Mouse (Mus musculus) stomach, embryonic 15.5 days (tissue): Measurements from ENCODE around the gene Crlf1. TPM values are rescaled to one million over a fixed set of nuclear protein-coding genes. Genes with fewer than 3 reads are reported as not detected.

Experiments used
- ATAC-seq: fragments of 200-750 bp; cut with Nextera tagmentation; 2 replicates; pipeline ENCODE4 v1.8.0; 2017; ENCODE audit warnings: low read depth, moderate number of reproducible peaks, moderate TSS enrichment; ENCODE audit not compliant: insufficient read depth, low FRiP score
- H3K27ac ChIP-seq: fragments of 300-500 bp; sonication (generic); 2 replicates; pipeline ENCODE4 v1.5.1; 2015; ENCODE audit warnings: mild to moderate bottlenecking, inconsistent platforms
- H3K27me3 ChIP-seq: fragments of 300-500 bp; sonication (generic); replicated peaks from 2 replicates; pipeline ENCODE4 v1.6.1; 2015; ENCODE audit warnings: inconsistent platforms
- H3K36me3 ChIP-seq: fragments of 300-500 bp; sonication (generic); 2 replicates; pipeline ENCODE4 v1.6.1; 2015; ENCODE audit warnings: inconsistent platforms
- H3K4me1 ChIP-seq: fragments of 300-500 bp; sonication (generic); 2 replicates; pipeline ENCODE4 v1.6.1; 2015; ENCODE audit warnings: inconsistent platforms
- H3K4me2 ChIP-seq: fragments of 300-500 bp; sonication (generic); 2 replicates; pipeline ENCODE4 v1.6.1; 2015; ENCODE audit warnings: mild to moderate bottlenecking, inconsistent platforms
- H3K4me3 ChIP-seq: fragments of 300-500 bp; sonication (generic); replicated peaks from 2 replicates; pipeline ENCODE4 v1.5.1; 2015; ENCODE audit warnings: inconsistent platforms
- H3K9ac ChIP-seq: fragments of 300-500 bp; sonication (generic); 2 replicates; pipeline ENCODE4 v1.6.1; 2015; ENCODE audit warnings: inconsistent platforms
- H3K9me3 ChIP-seq: fragments of 300-500 bp; sonication (generic); 2 replicates; pipeline ENCODE4 v1.6.1; 2016; ENCODE audit warnings: inconsistent platforms
- WGBS: fragments of 180-500 bp; shearing (Covaris S2); methylation state at CpG from one replicate; pipeline ENCODE4 v1.1.7; 2015; 5-methylcytosine and 5-hydroxymethylcytosine counted together
- polyA plus RNA-seq: library from polyadenylated mRNA; unstranded; fragments of >200 nt; fragmentation: Nextera tagmentation; extraction: Ambion mirVana; gene quantifications from 2 replicates; pipeline ENCODE4 v1.2.1, GENCODE M21; 2015

Gene Crlf1
- polyA plus RNA-seq, result 2.9 and 4.1 TPM in 2 replicates

DNA sequence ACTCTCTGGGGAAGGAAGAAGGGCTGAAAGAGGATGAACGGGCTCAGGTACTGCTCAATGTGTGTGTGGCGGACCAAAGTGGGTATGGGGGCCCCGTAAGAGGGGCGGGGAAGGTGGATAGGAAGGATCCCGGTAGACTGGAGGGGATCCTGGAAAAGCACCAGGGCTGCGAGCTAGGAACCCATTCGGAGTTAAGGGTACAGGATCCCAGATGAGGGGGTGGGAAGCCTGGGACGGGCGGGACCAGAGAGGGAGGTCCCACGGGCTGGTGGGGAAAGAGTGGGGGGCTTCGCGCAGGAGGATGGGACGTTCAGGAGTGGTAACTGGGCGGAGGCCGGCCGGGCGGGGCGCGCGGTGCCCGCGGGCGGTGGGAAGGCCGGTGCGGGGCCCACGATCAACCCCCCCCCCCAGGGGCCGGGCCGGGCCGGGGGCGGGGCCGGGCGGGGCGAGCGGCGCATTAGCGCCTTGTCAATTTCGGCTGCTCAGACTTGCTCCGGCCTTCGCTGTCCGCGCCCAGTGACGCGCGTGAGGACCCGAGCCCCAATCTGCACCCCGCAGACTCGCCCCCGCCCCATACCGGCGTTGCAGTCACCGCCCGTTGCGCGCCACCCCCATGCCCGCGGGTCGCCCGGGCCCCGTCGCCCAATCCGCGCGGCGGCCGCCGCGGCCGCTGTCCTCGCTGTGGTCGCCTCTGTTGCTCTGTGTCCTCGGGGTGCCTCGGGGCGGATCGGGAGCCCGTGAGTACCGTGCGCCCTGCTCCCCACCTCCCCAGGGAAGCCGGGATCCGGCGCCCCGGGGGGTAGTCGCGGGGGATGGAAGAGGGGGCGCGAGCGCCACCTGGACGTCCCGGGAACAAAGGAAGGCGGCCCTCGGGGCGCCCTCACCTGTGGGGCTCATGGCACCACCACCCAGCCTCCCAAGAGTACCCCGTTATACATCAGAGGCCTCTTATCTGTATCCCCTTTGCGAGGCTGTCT lies at the start of gene Crlf1:
Gene Crlf1 (plus strand): TSS at position 495 of the 977 bp plus-strand sequence.
- Histone ChIP-seq H3K4me3 (peak within 1 kb of the TSS; percentile 39), H3K9me3 (no peaks in the 10 kb centered on the region), H3K36me3 (no peaks in the 10 kb centered on the region), H3K27ac (no peak within 1 kb of the TSS), H3K9ac (no peak within 1 kb of the TSS), H3K4me2 (peak within 1 kb of the TSS; percentile 82), H3K4me1 (peaks cover 51% of the 10 kb centered on the region), H3K27me3 (peaks cover 98% of the 10 kb centered on the region)
- under 1% methylated on average over 70 of the region's 93 CpGs for WGBS
- no peak for ATAC-seq

DNA sequence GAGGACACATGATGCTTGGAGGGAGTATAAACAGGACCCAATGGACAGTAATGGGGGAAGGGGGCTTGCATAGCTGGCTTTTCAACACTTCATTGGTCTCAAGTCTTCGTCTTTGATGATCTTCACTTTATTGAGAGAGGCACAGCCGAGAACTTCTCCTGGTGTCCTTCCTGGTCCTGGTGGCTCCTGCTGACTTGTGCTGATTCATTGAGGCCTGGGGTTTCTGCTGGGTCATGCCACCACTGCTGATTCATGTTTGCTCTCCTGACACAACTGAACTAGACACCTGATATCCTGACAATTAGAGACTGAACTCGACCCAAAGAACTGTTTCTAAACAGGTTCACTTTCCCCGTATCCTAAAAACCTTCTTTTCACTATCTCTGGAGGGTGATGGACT lies 49.6 kb upstream of the Crlf1 start:
- no peak for ATAC-seq
- Histone ChIP-seq H3K4me2 (no peak overlapping the region), H3K36me3 (no peaks in the 10 kb centered on the region), H3K4me3 (no peak overlapping the region), H3K9me3 (no peaks in the 10 kb centered on the region), H3K4me1 (peaks cover 12% of the 10 kb centered on the region), H3K9ac (no peak overlapping the region), H3K27me3 (no peaks in the 10 kb centered on the region), H3K27ac (no peak overlapping the region)
- 80% methylated on average over 4 of the region's 4 CpGs for WGBS

DNA sequence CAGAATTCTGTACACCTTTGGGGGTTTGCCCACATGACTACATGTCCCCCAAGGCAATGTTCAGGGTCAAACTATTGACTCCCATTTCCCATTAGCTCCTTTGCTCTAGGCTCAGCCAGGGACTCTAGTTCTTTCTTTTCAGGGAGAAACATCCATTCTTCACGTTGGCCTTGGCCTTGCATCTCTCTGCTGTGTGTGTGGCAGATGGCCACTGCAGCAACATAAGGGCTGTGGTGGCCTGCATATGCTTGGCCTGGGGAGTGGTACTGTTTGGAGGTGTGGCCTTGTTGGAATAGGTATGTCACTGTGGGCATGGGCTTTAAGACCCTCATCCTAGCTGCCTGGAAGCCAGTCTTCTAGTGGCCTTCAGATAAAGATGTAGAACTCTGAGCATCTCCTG lies 47.0 kb upstream of the Crlf1 start:
- Histone ChIP-seq H3K36me3 (peaks cover 5% of the 10 kb centered on the region; the same call in 1 of the 2 replicates), H3K27ac (no peak overlapping the region), H3K27me3 (no peaks in the 10 kb centered on the region), H3K4me3 (no peak overlapping the region), H3K9ac (no peak overlapping the region), H3K9me3 (no peaks in the 10 kb centered on the region), H3K4me1 (0 out of 2 replicates have a peak, but pooled peaks cover 4% of the 10 kb centered on the region), H3K4me2 (no peak overlapping the region)
- no peak for ATAC-seq
- WGBS, result 71% methylated on average over 1 of the region's 1 CpGs

DNA sequence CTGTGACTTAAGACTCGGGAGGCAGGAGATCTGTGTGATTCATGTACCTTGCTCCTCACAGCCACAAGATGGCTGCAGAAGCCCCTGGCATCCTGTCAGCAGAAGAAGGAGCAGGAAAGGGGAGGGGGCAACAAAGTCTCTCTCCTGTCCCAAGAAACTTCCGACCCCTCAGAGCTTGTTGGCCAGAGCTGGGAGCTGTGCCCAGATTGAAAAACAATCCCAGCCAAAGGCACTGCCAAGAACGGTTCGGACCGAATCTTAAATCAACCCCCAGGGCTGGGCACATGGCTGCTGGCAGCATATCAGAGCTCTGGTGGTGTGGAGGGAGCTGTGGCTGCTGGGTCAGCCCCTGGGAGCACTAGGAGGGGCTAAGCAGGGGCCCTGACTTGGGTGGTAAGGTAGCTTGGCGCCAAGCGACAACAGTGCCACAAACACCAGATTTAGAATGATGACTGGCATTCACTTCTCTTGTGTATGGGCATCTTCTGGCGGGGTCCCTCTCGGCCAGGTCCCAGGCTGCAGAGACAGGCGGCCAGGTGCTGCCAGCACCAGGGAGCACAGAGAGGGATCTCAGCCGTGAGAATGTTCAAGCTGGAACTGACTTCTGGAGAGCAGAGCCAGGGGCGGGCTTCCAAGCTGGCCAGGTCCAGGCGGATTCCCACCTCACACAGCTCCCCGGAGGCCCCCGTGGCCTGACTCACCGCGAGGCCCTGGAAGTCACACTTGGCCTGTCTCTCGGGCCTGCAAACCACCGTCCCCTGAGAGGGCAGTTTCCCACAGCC lies 45.1 kb upstream of the Crlf1 start:
- Histone ChIP-seq H3K4me3 (no peak overlapping the region), H3K27ac (peak overlapping the region; percentile 54; the same call in 1 of the 2 replicates), H3K4me2 (no peak overlapping the region), H3K27me3 (no peaks in the 10 kb centered on the region), H3K4me1 (0 out of 2 replicates have a peak, but pooled peaks cover 4% of the 10 kb centered on the region), H3K36me3 (peaks cover 19% of the 10 kb centered on the region), H3K9ac (no peak overlapping the region), H3K9me3 (no peaks in the 10 kb centered on the region)
- ATAC-seq, result 0 out of 2 replicates have a peak, but pooled peaks have one; percentile 21
- WGBS, result 59% methylated on average over 19 of the region's 19 CpGs

DNA sequence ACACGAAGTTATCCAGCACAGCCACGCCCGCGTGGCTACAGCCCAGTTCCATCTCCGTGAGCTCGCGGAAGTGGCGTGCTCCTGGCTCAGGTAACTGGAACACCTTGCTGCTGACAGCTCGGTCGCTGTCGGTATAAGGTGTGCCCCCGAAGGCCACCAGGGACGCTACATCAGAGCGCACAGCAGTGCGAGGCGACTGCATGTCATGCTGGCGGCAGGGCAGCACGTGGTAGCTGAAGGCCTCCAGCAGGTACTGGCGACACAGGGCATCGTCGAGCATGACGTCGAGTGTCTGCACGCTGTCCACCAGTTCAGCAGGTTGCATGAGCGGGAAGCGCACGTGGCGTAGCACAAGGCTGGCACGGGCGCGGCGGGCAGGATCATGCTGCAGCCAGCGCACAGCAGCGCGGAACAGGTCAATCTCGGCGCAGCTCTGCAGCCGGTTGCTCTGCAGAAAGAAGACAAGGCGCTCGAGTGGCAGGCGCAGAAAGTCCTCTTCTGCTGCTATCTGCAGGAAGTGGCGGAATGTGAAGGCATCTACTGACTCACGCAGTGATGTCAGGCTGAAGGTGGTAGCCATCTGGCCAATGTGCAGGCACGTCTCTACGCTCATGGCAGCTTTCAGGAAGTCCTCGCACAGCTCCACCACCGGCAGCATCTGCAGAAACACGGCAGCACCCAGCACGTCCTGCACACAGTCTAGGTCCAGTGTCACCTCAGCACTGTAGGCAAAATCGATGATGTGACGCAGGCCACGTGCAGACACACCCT lies 40.6 kb upstream of the Crlf1 start:
- Histone ChIP-seq H3K4me3 (no peak overlapping the region), H3K9me3 (no peaks in the 10 kb centered on the region), H3K9ac (no peak overlapping the region), H3K27ac (no peak overlapping the region), H3K27me3 (no peaks in the 10 kb centered on the region), H3K4me1 (0 out of 2 replicates have a peak, but pooled peaks cover 4% of the 10 kb centered on the region), H3K36me3 (peaks cover 19% of the 10 kb centered on the region), H3K4me2 (no peak overlapping the region)
- peak; percentile 16; the same call in 1 of the 2 replicates for ATAC-seq
- WGBS, result 68% methylated on average over 52 of the region's 52 CpGs

DNA sequence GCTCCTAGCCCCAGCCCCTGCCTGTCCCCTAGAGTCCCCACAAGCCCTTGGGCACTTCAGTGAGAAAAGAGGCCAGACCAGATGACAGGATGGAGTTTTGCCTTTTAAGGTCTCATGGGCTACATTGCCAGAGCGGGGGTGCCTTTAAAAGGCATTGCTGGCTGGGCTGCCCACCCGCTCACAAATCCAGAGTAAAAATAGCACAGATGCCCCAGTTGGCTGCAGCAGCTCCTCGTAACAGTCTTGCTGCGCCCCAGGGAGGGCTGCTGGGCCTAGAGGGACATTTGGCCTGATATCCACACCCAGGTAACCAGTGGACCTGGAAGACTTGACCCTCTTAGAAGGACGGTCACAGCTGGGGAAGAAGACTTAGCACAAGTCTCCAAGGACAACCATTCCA lies 39.1 kb upstream of the Crlf1 start:
- no peak for ATAC-seq
- Histone ChIP-seq H3K27me3 (no peaks in the 10 kb centered on the region), H3K27ac (peak overlapping the region; percentile 55), H3K4me2 (no peak overlapping the region), H3K9ac (no peak overlapping the region), H3K36me3 (peaks cover 19% of the 10 kb centered on the region), H3K9me3 (no peaks in the 10 kb centered on the region), H3K4me3 (no peak overlapping the region), H3K4me1 (0 out of 2 replicates have a peak, but pooled peaks cover under 1% of the 10 kb centered on the region)
- WGBS, result 82% methylated on average over 5 of the region's 5 CpGs

DNA sequence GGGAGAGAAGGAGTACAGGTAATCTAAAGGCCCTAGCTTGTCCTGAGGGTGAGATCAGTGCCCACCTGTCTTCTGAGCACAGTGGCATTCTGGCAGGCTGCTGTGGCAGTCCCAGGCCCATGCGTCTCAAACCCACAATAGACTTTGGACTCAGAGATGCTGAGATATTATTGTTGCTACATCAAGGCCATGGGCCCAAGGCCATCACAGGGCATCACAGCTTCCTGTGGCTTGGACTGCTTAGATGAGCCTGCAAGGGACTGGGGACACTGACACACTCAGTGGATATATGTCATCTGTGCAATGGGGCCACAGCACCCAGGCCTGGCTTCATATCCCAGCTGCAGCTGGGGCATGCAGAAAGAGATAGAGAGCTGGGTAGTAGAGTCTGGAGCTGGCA lies 36.0 kb upstream of the Crlf1 start:
- ATAC-seq, result no peak
- Histone ChIP-seq H3K9me3 (no peaks in the 10 kb centered on the region), H3K27ac (no peak overlapping the region), H3K4me3 (no peak overlapping the region), H3K4me1 (no peaks in the 10 kb centered on the region), H3K9ac (no peak overlapping the region), H3K36me3 (peaks cover 5% of the 10 kb centered on the region), H3K4me2 (no peak overlapping the region), H3K27me3 (no peaks in the 10 kb centered on the region)
- 65% methylated on average over 1 of the region's 1 CpGs for WGBS

DNA sequence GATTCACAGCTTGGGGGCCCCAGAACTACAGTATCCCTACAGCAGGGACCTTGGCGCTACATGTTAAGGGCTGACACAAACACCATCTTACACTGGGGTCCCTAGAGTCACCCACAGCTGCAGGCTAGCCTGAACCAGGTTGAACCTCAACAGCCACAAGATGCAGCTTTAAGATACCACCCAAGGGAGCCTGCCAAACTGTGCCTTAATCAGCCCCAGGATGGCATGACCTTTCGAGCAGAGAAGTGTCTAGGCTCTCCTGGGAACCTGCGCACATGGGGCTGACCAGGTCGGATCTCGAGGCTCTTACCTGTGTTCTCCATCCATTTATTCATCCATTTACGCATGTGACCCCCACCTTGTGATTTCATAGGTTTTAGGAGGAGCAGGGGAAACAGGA lies 35.1 kb upstream of the Crlf1 start:
- H3K27ac ChIP-seq, result no peak overlapping the region
- no peak overlapping the region for H3K9ac ChIP-seq
- H3K9me3 ChIP-seq, result no peaks in the 10 kb centered on the region
- no peak overlapping the region for H3K4me3 ChIP-seq
- H3K4me1 ChIP-seq, result no peaks in the 10 kb centered on the region
- H3K27me3 ChIP-seq, result no peaks in the 10 kb centered on the region
- WGBS, result 85% methylated on average over 6 of the region's 6 CpGs
- no peak overlapping the region for H3K4me2 ChIP-seq
- H3K36me3 ChIP-seq, result no peaks in the 10 kb centered on the region
- no peak for ATAC-seq

DNA sequence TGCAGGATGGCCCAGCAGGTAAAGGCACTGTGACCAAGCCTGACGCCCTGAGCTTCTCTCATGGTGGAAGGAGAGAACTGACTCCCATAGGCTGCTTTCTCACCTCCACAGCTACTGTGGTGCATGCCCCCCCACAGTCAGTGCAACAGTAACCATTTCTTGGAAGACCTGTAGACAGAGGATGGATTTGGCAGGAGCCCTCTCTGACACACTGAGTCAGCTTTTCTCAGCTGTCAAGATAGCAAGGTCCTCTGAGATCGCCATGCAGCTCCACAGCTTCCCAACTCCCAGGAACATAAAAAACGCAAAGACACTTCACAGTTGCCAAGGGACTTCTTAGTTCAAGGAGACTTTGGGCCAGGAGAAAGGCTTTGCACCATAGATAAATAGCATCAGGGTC lies 34.5 kb upstream of the Crlf1 start:
- no peak overlapping the region for H3K27ac ChIP-seq
- H3K27me3 ChIP-seq, result no peaks in the 10 kb centered on the region
- no peak overlapping the region for H3K4me3 ChIP-seq
- H3K9me3 ChIP-seq, result no peaks in the 10 kb centered on the region
- no peaks in the 10 kb centered on the region for H3K4me1 ChIP-seq
- no peak overlapping the region for H3K9ac ChIP-seq
- WGBS, result 85% methylated on average over 3 of the region's 3 CpGs
- H3K36me3 ChIP-seq, result no peaks in the 10 kb centered on the region
- no peak overlapping the region for H3K4me2 ChIP-seq
- ATAC-seq, result no peak

DNA sequence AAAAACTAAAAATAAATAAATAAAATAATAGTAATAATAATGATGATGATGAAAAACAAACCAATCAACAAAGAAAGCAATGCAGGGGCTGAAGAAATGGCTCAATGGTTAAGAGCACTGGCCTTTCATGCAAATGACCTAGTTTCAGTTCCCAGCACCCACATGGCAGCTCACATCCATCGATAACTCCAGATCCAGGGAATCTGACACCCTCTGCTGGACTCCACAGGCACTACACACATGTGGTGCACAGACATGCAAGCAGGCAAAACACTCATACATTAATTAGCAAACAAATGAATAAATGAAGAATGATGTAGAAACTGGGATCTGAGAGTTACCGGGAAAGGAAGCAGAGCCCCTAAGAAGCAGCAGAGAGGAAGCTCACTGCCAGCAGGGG lies 33.3 kb upstream of the Crlf1 start:
- no peaks in the 10 kb centered on the region for H3K9me3 ChIP-seq
- ATAC-seq, result no peak
- H3K36me3 ChIP-seq, result no peaks in the 10 kb centered on the region
- H3K4me1 ChIP-seq, result no peaks in the 10 kb centered on the region
- H3K27ac ChIP-seq, result no peak overlapping the region
- 94% methylated on average over 2 of the region's 2 CpGs for WGBS
- H3K4me3 ChIP-seq, result no peak overlapping the region
- no peak overlapping the region for H3K9ac ChIP-seq
- H3K27me3 ChIP-seq, result no peaks in the 10 kb centered on the region
- H3K4me2 ChIP-seq, result no peak overlapping the region

DNA sequence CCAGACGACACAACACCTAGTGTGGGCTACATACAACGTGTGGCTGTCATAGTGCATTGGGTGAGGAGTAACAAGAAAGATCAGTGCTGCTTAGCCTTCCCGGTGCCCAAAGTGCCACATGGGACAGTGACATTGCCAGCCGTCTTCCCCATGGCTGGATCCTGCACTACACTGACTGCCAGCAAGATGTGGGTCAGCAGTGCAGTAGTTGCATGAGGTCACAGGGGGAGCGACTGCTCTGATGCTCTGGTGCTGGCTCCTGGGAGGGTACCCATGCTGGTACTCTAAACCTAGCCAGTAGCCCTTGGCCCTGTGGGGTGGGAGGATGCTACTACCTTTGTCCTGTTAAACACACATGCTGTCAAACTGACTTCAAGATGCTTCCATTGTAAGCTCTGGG lies 32.8 kb upstream of the Crlf1 start:
- Histone ChIP-seq H3K4me1 (no peaks in the 10 kb centered on the region), H3K27me3 (no peaks in the 10 kb centered on the region), H3K9me3 (no peaks in the 10 kb centered on the region), H3K36me3 (no peaks in the 10 kb centered on the region), H3K27ac (no peak overlapping the region), H3K4me2 (no peak overlapping the region), H3K4me3 (no peak overlapping the region), H3K9ac (no peak overlapping the region)
- WGBS, result 92% methylated on average over 5 of the region's 5 CpGs
- ATAC-seq, result no peak
